Mouse (Mus musculus): ENCODE measurements around the gene Arl16.

Gene Arl16

GRCm38 (mm10) chr11:120491317-120492023, 24.1 kb upstream of the Arl16 start, which contains the start of gene Slc25a10:
TSS of gene Slc25a10 (plus strand) at chr11:120491840.
- DNase-seq = peak; percentile 95

- DNase-seq = no peak
Measured at GRCm38 (mm10) chr11:120490291-120491046, 23.1 kb upstream of the Arl16 start.

GRCm38 (mm10) chr11:120489054-120489761, 21.8 kb upstream of the Arl16 start:
- peak; percentile 96 for DNase-seq

- no peak for DNase-seq
Measured at GRCm38 (mm10) chr11:120488516-120488915, 21.1 kb upstream of the Arl16 start.

- DNase-seq = peak; percentile 73
Measured at GRCm38 (mm10) chr11:120485251-120485650, 17.8 kb upstream of the Arl16 start.

GRCm38 (mm10) chr11:120484265-120484981, 17.0 kb upstream of the Arl16 start, which contains the start of gene Mrpl12:
TSS of gene Mrpl12 (plus strand) at chr11:120484613.
- DNase-seq = peak; percentile 88

- no peak for DNase-seq
Measured at GRCm38 (mm10) chr11:120483448-120483934, 16.1 kb upstream of the Arl16 start.

- DNase-seq = peak; percentile 83
Measured at GRCm38 (mm10) chr11:120472052-120472451, 4.6 kb upstream of the Arl16 start.

GRCm38 (mm10) chr11:120467736-120468092, 307 bp upstream of the Arl16 start:
- DNase-seq = no peak

- DNase-seq = no peak
Measured at GRCm38 (mm10) chr11:120465521-120465920, 1.9 kb downstream of the Arl16 start.

GRCm38 (mm10) chr11:120464365-120464764, 3.0 kb downstream of the Arl16 start:
- no peak for DNase-seq

- no peak for DNase-seq
Measured at GRCm38 (mm10) chr11:120463536-120463935, 3.9 kb downstream of the Arl16 start.

- no peak for DNase-seq
Measured at GRCm38 (mm10) chr11:120458847-120459597, 8.4 kb downstream of the Arl16 start.

- DNase-seq = peak; percentile 76
Measured at GRCm38 (mm10) chr11:120457772-120458751, 9.3 kb downstream of the Arl16 start, which contains the start of the genes Oxld1 and Ccdc137. TSS of gene Oxld1 (minus strand) at chr11:120458068. TSS of gene Ccdc137 (plus strand) at chr11:120458115.

GRCm38 (mm10) chr11:120457370-120457769, 10.0 kb downstream of the Arl16 start:
- no peak for DNase-seq

- no peak for DNase-seq
Measured at GRCm38 (mm10) chr11:120455413-120455812, 12.0 kb downstream of the Arl16 start.

GRCm38 (mm10) chr11:120454965-120455364, 12.4 kb downstream of the Arl16 start:
- no peak for DNase-seq

- no peak for DNase-seq
Measured at GRCm38 (mm10) chr11:120453306-120453705, 14.1 kb downstream of the Arl16 start, which contains the start of gene Pde6g. TSS of gene Pde6g (minus strand) at chr11:120453500.

GRCm38 (mm10) chr11:120452246-120452645, 15.2 kb downstream of the Arl16 start:
- no peak for DNase-seq

- no peak for DNase-seq
Measured at GRCm38 (mm10) chr11:120447179-120447578, 20.2 kb downstream of the Arl16 start.

Data from kidney, adult 11 months (tissue).